Mouse (Mus musculus) urinary bladder, postnatal 10 days (tissue): ENCODE measurements around the gene Mrtfb.

Source experiments
- DNase-seq: peaks from one replicate; pipeline ENCODE4 v3.0.0; 2022; ENCODE audit warnings: low spot score

Gene Mrtfb

DNA sequence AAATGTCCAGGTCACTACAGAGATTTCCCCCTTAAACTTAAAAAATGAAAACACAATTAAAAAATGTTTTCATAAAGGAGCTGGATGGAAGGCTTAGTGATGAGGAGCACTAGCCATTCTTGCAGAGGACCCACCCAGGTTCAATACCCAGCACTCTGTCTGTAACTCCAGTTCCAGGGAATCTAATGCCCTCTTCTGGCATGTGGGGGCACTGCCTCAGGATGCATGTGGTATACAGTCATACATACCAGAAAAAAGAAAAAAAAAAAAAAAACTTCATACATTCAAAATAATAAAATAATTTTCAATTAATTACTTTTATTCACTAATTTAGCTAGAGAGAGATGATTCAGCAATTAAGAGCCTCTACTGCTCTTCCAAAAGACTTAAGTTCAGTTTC lies 95.0 kb downstream of the Mrtfb start:
- no peak for DNase-seq

DNA sequence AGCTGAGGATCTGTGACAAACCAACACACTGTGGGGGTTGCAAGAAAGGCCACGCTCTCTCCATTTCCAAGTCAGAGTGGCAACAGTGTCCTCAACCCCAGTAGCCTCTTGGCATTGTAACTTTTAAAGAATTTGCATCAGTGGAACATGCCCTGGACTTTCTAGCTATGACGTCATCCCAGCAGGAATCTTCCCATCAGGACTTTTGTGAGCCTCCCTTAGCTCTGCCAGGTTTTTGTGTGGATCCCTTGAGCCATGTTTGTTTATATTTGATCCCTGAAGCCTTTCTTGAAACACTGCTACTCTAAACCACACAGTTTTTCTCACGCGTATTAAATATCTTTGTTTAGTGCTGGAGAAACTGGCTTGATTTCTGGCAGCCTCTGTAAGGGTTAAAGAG lies 97.6 kb downstream of the Mrtfb start:
- DNase-seq, result no peak

DNA sequence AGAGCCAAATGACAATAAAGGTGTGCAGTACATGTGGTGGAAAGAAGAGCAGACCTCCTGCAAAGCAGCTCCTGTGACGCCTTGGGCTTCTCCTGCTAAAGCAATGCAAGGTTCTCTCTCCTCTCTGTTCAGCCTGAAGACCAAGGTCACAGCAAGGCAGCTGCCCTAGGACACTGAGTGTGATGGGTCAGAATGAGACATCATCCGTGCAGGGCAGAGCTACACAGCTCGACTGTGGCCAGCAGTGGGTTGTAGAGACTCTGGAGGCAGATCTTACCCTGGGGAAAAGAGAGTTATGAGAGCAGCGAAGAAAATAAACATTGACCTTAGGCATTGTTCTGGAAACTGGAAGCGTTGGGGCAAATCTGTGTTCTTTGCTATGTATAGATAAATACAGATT lies 98.2 kb downstream of the Mrtfb start:
- DNase-seq, result no peak

DNA sequence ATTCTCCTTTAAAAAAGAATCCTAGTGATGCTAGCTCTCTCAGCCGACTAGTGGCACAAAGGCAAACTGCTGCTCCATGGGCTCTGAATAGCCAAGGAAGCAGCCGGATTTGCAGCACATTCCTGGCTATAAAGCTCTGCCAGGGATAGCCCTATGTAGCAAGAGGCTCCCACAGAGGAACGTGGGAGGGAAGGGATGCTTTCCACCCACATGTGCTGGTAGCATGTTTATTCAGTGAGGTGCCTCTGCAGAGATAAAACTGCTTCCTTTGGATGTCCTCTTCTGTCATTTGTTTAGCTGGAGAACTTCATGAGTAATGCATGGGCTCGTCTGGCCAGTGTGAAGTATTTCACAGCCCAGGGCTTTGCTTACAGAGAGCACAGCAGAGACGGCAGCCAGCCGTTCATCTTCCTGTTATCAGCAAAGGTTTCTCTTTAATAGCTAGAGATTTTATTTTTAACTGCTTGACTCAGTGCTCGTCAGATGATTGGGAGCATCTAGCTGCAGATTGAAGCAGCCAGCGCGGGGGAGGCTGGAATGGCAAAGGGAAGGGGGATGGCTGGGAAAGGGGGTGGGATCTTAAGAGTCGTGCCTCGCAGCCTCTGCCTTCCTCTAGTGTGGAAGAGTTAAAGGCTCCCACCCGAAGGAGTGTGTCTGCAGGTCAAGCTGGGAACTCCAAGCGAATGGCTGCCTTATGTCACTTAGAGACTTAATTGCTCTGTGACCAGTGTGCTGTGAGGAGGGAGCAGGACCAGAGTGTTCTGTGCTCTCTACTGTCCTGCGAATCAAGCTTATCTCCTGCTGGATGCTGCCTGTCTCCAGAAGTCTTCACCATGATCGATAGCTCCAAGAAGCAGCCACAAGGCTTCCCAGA lies 101.8 kb downstream of the Mrtfb start:
- peak; percentile 13 for DNase-seq

DNA sequence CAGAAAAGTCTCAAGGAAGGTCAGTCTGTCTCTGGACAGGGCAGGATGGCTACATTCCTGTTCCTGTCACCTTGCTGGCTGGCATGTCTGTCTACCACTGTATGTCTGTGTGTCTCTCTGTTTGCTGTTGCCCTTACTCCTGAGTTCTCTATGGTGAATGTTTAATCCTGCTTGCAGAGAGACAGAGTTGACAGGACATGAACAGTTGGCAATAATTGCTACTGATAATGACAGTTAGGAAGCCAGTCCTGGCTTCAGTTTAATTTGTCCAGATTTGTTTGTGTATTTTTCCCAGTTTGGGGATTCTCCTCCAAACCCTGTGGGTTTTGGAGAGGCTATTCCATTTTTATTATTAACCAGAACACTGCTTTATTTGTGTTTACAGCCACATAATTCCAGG lies 102.5 kb downstream of the Mrtfb start:
- DNase-seq, result no peak

DNA sequence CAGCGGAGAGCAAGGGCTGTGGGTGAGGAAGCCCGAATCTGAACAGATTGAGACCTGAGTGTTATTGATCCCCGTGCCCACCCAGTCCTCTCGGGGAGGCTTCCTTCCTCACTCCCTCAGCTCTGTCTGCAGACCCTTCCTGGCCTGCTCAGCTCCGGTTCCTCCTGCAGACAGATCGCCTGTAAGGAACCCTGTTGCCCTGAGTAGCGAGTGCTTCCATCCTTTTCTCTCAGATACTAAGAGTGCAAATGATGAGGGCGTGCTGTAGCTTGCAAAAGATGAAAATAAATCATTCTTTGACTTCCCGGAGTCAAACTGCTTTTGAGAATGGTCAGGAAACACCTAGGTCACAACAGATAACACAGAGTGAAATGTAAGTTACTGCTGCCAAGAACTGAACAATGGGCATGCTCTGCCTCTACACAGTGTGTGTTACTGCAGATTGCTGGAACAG lies 103.2 kb downstream of the Mrtfb start:
- no peak for DNase-seq

DNA sequence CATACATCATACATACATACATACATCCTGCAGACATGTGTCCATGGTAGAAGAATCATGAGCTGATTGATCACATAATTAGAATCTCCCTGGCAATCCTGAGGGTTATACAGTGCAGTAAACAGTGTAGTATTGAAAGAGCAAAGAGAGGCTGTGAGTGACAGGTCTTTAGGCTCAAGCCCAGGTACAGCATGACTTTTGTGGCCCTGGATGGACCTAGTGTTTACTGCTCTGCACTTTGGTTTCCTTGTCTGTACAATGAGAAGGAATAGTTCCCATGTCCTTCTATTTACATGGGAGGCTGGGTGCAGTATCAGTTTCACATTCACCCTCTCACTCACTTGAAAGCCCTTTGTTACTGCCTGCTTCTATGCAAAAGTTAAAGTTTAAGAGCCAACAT lies 103.9 kb downstream of the Mrtfb start:
- DNase-seq, result no peak

DNA sequence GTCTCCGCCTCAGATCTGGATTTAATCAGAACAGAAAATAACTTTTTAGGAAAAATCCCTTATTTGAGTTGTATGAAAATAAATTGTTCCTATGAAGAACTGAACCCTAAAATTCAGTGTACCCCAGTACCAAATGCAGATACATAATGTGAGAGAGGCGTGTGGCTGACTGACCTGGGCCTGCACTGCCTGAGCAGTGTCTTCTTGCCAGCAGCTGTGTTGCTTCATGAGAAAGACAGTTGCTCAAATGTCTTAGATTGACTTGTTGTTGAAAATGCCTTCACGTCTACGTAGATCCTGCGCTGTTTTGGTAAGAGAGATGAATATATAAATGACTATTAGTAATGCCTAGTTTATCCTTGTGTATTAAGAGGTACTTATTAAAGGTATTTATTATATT lies 104.6 kb downstream of the Mrtfb start:
- DNase-seq, result no peak

DNA sequence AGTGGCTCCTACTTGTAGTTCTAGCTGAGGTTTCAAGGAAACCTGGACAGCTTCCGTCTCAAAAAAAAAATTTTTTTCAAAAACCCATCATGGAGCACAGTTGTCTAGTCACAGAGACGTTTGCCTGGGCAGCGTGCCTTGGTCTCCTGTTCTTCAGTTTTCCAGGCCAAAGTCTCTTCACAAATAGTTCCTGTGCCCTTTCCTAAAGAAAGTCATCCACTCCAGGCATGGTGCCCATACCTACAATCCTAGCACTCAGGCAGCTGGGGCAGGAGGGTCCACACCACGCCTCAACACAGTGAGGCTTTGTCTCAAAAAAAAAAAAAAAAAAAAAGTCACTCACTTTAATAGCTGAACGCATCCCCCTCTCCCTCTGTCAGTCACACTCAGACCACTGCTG lies 106.9 kb downstream of the Mrtfb start:
- no peak for DNase-seq

DNA sequence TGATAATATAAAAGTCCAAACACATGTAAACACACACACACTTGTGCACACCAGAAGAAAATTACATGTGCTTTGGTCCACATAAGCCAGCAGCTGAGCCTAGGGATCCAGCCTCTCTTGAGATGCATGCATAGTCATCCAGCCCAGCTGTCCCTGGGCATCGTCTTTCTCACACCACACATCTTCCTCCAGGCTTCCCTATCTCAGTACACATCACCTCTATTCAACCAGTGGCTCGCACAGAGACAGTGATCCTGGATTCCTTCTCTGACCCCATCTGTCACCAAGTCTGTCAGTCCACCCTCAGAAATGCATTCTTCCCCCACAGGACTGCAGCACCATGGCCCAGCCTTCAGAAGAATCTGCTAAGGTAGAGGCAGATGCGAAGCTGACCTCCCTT lies 107.9 kb downstream of the Mrtfb start:
- no peak for DNase-seq

DNA sequence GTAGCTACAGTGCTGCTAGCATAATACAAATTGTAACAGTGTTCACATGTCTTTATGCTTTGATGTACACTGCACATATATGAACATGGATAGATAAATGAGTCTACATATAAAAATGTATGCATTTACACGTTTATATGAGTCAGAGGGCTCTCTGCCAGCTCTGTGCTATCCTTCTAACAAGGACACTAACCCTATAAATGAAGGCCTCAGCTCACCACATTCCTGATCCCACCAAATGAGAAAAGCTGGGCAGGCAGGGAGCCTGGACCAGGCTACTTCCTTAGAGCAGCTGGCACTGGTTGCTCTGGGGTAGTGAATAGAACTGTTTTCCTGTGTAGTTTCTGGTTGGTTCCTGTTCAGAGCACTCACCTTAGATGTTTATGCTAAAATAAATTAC lies 110.0 kb downstream of the Mrtfb start:
- DNase-seq, result no peak

DNA sequence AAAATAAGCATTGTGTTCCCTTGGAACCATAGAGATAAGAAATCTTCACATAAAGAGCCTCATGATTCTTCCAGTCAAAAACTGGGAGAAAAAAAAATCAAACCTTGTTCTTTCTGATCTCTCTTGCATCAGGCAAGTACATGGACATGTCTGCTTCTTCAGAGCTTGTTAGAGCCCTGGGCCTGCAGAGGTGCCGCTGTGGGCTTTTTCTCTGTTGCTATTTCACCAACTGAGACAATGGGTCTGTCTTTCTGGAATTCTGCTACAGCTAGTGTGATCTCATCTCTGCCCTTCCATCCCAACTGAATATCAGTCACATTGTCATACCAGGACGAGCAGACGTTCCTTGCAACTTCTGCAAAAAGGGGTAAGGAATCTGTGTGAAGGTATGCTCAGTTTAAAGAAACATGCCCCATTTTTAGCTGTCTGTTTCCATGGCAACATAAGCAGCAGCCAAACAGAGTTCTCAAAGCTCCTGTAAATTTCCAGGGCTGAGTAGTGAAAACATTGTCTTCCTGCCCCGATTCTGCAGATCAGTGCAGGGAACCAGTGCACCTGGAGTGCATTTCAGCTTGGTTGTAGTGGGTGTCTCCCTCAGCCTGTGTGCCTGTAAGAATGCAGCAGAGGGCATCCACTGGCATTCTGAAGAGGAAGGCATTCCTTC lies 110.7 kb downstream of the Mrtfb start:
- no peak for DNase-seq

DNA sequence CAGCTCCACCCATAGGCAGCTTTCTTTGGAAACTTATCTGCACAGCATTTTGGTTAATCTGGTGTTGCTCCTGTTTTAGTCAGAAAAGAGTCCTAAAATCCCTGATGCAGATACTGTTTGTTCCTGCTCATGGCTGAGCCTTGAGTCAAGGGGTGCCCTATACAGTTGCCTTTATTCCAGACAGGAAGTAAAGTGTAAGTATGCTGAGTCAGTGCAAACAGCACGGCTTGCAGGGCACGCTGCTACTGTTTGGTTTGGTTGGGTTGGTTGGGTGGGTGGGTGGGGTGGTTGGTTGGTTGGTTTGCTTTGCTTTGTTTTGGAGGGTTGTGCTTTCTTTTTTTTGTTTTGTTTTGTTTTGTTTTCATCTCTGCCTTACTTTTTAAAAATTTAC lies 111.2 kb downstream of the Mrtfb start:
- DNase-seq, result no peak

DNA sequence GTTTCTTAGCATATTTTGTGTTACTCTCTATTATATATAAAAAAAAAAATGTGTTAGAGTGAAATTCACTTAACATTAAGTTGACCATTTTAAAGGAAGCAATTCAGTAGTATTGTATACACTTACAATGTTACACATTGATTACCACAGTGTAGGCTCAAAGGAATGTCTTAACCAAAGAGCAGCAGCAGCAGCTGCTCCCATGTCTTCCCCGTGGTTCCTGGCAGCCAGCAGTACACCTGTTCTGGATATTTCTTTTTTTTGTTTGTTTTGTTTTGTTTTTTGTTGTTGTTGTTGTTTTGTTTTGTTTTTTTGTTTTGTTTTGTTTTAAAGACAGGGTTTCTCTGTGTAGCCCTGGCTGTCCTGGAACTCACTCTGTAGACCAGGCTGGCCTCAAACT lies 112.4 kb downstream of the Mrtfb start:
- DNase-seq, result no peak

DNA sequence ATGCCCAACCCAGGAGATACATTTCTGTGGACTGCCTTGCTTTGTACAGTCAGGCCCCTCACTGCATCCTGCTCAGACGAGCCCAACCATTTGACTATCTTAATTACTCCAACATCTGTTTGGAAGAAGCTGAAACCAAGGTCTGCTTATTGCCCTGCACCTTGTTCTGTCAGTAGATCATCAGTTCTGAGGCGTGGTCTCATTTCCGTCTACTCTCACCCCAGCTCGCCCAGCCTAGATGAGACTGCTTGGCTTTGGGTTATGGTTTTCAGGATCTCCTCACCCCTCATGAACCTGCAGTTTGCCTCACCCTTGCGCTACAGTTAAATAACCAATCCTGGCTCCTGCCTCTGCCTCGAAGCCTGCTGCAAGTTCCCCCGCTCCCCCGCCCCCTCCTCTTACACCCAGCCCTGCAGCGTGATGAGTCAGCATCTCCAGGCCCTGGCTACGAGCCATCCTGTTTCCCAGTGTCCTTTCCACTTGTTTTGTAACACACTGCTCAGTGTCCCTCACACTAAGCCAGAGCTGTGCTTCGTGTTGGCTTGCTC lies 115.5 kb downstream of the Mrtfb start:
- DNase-seq, result peak; percentile 49

DNA sequence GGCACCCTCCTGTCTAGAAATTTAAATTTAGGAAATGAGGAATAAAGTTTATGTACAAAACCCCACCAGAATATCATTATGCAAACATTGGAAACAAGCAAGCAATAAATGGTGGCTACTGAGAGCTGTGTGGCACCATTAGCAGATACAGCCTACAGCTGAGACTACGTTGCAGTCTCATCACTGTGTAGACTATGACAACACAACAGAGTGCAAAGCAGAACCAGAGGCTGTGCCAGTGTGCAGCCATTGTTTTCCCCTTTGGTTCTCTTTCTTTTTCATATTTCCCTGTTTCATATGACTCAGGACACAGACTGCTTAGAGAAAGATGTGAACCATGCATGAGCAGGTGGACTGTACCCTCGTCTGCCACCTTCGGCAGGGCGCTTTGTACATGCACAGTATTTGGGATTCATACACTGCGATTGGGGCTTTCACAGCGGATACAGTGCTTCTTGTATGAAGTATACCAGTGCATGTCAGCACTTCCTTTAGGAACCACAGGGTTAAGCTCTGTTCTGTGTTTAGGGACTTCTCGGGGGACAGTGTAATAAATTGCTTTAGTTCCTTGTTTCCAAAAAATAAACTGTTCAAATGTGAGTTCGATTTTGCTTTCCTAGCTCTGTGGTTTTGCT lies 116.7 kb downstream of the Mrtfb start:
- no peak for DNase-seq

DNA sequence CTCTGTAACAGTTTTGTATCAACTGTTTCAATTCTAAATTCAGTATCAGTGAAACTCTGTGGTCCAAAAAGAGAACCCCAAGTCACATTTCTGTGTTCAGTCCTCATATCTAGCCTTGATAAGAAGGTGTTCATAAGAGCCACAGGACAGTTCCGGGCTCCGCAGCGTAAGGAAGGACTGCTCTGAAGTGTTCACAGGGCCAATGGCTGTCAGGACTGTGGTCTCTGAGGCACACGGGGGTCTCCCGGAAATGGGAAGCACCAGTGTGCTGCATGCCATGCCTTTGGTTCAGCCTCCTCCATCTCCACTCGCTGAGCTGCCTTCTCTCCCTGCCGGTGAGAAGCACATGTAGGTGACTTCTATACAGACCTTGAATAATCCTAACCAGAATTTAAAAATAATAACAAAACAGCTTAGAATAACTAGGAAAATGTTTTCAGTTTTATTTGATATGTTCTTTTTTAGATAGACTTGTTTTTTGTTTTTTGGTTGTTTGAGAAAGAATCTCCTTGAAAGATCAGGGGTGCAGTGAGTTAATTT lies 120.7 kb downstream of the Mrtfb start:
- no peak for DNase-seq

DNA sequence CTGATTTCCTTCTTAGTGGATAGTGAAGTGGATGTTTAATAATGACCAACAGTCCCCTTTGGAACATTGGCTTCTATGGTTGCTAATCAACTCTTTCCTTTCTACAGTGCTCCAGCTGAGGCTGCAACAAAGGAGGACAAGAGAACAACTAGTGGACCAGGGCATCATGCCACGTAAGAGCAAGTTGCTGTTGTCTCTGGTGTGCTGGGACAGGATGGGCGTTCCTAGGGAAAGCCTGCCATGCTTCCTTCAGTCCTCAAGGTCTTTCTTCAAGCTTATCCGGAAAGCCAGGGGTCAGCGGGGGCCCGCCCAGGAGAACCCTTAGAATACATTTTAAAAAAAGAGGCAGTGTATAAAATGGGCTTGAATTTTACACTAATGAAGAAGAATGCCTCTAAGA lies 121.9 kb downstream of the Mrtfb start:
- no peak for DNase-seq

DNA sequence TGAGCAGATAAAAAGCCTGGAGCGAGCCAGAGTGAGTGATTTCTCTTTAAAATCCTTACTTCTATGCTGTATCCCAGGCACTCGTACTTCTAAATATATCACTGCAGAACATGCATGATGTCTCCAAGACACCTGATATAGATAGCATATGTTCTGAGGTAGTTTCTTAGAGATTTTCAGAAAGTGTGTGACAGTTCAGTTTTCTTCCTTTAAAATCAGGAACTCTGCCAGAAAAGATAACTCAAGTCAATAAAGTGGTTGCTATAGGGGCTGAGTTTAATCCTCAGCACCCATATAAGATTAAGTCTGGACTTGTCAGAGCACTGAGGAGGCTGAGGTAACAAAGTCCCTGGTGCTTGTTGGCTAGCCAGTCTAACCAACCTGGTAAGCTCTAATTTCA lies 123.6 kb downstream of the Mrtfb start:
- no peak for DNase-seq

DNA sequence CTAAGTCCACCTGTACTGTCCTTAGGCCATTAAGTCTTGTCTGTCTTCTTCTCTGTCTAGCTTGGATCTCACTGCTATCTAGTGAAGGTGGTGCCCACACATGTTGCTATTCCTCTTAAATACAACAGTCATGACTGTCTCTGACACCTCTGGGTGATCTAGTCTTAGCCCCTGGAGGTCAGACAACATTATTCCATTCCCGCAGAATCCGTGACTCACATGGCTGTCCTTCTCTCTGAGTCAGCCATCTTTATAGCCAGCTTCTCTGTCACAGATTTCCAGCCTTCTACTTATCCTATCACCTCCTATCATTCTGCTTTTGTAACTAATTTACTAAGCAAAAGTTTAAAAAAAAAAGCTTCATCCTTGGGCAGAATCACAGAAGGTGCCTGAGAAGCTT lies 125.5 kb downstream of the Mrtfb start:
- no peak for DNase-seq

DNA sequence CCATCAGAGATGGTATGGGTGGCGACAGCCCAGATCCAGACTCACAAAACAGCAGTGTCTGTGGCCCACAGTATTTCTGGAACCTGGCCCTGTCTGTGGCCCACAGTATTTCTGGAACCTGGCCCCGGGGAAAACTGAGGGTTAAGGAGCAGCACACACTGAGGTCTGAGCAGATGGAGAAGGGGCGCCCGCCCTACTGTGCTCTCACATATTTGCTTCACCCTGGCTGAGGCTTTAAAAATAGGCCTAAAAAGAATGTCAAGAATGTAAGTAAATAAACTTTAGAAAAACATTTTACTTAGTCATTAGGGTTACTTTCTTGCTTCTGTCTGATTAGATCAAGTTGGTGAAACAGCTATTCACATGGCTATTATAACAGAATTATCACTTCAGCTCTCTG lies 131.0 kb downstream of the Mrtfb start:
- no peak for DNase-seq

DNA sequence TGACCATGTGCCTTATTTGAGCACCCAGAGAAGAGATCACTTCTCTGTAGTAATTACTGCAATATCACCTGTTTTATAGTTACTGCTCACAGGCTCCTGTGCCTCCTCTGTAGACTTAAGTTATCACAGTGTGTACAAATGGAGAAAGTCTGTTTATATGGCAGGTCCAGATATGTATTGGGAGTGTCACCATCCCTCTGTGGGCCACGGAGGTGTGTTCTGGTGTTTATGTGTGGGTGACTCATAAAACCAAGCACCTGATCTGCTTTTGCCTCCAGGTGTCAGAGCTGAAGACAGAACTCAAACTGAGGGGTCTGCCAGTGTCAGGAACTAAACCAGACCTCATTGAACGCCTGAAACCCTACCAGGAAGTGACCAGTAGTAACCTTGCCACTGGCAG lies 144.1 kb downstream of the Mrtfb start:
- DNase-seq, result no peak

DNA sequence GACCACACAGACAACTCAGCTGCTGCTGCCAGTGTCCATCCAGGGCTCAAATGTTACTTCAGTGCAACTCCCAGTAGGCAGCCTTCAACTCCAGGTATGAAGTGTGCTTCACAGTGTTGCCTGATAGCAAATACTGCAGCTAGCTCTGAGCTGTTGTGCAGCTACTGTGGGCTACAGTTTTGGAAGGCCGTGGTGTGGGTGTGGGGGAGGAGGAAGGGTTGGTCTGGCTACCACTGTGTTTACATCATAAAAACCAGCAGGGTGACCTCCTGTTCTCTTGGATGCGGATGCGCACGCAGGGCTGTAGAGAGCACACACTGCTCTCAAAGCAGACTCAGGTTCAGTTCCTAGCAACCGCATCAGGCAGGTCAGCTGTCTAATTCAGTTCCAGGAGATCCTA lies 145.3 kb downstream of the Mrtfb start:
- no peak for DNase-seq
